Mouse (Mus musculus): ENCODE measurements around the gene Ptprt. TPM values are rescaled to one million over a fixed set of nuclear protein-coding genes. Genes with fewer than 3 reads are reported as not detected.

Gene Ptprt
- polyA plus RNA-seq, 1 experiment from 2014 or later: 1.8 TPM

- Histone ChIP-seq H3K4me3 (ENCODE audit: low read depth, low read length) (no peak overlapping the region), H3K4me2 (ENCODE audit: low read depth, low read length, severe bottlenecking) (no peak overlapping the region), H3K27ac (ENCODE audit: low read depth, low read length) (0 out of 2 replicates have a peak overlapping the region, but pooled peaks have one; percentile 37), H3K9me3 (ENCODE audit: control insufficient read depth, low read length) (no peaks in the 10 kb centered on the region; the same call in 1 of the 2 replicates), H3K36me3 (ENCODE audit: control insufficient read depth, insufficient read depth, low read length) (no peaks in the 10 kb centered on the region), H3K27me3 (ENCODE audit: control insufficient read depth, insufficient read depth, low read length) (no peaks in the 10 kb centered on the region), H3K9ac (ENCODE audit: low read length) (no peak overlapping the region), H3K4me1 (replicated peaks; ENCODE audit: control insufficient read depth, insufficient read depth, low read length) (no peaks in the 10 kb centered on the region; the same call in 1 of the 2 replicates)
- whole genome bisulfite sequencing: 71% methylated on average over 4 of the region's 4 CpGs
- DNase-seq (ENCODE audit: low spot score): no peak
- peak; percentile 19; the same call in 1 of the 2 replicates for ATAC-seq (replicated peaks; ENCODE audit: low FRiP score)
These were observed 378.3 kb downstream of the Ptprt start for GRCm38 (mm10) chr2:162282606-162283005.

- ATAC-seq (replicated peaks; ENCODE audit: low FRiP score) (peak; percentile 90), DNase-seq (ENCODE audit: low spot score) (peak; percentile 60)
- Histone ChIP-seq H3K36me3 (ENCODE audit: control insufficient read depth, insufficient read depth, low read length) (no peaks in the 10 kb centered on the region), H3K9me3 (ENCODE audit: control insufficient read depth, low read length) (no peaks in the 10 kb centered on the region), H3K27me3 (ENCODE audit: control insufficient read depth, insufficient read depth, low read length) (no peaks in the 10 kb centered on the region), H3K4me3 (ENCODE audit: low read depth, low read length) (no peak overlapping the region), H3K4me2 (ENCODE audit: low read depth, low read length, severe bottlenecking) (no peak overlapping the region), H3K4me1 (replicated peaks; ENCODE audit: control insufficient read depth, insufficient read depth, low read length) (no peaks in the 10 kb centered on the region; the same call in 1 of the 2 replicates), H3K27ac (ENCODE audit: low read depth, low read length) (0 out of 2 replicates have a peak overlapping the region, but pooled peaks have one; percentile 37), H3K9ac (ENCODE audit: low read length) (no peak overlapping the region)
- 24% methylated on average over 10 of the region's 10 CpGs for WGBS
These were observed 378.8 kb downstream of the Ptprt start for GRCm38 (mm10) chr2:162282121-162282520.

GRCm38 (mm10) chr2:162273826-162274225 is 387.1 kb downstream of the Ptprt start:
- no peaks in the 10 kb centered on the region for H3K36me3 ChIP-seq (ENCODE audit: control insufficient read depth, insufficient read depth, low read length)
- H3K4me2 ChIP-seq (ENCODE audit: low read depth, low read length, severe bottlenecking): no peak overlapping the region
- no peaks in the 10 kb centered on the region for H3K27me3 ChIP-seq (ENCODE audit: control insufficient read depth, insufficient read depth, low read length)
- ATAC-seq (replicated peaks; ENCODE audit: low FRiP score) (no peak), DNase-seq (ENCODE audit: low spot score) (no peak)
- no peak overlapping the region for H3K9ac ChIP-seq (ENCODE audit: low read length)
- no peak overlapping the region for H3K4me3 ChIP-seq (ENCODE audit: low read depth, low read length)
- H3K4me1 ChIP-seq (replicated peaks; ENCODE audit: control insufficient read depth, insufficient read depth, low read length): no peaks in the 10 kb centered on the region
- 73% methylated on average over 4 of the region's 4 CpGs for WGBS
- no peak overlapping the region for H3K27ac ChIP-seq (ENCODE audit: low read depth, low read length)
- no peaks in the 10 kb centered on the region for H3K9me3 ChIP-seq (ENCODE audit: control insufficient read depth, low read length)

- no peak overlapping the region for H3K27ac ChIP-seq (ENCODE audit: low read depth, low read length)
- no peak overlapping the region for H3K4me2 ChIP-seq (ENCODE audit: low read depth, low read length, severe bottlenecking)
- ATAC-seq (replicated peaks; ENCODE audit: low FRiP score): no peak
- no peaks in the 10 kb centered on the region for H3K36me3 ChIP-seq (ENCODE audit: control insufficient read depth, insufficient read depth, low read length)
- no peak overlapping the region for H3K9ac ChIP-seq (ENCODE audit: low read length)
- 88% methylated on average over 2 of the region's 2 CpGs for WGBS
- H3K9me3 ChIP-seq (ENCODE audit: control insufficient read depth, low read length): no peaks in the 10 kb centered on the region
- no peak overlapping the region for H3K4me3 ChIP-seq (ENCODE audit: low read depth, low read length)
- no peaks in the 10 kb centered on the region for H3K27me3 ChIP-seq (ENCODE audit: control insufficient read depth, insufficient read depth, low read length)
- H3K4me1 ChIP-seq (replicated peaks; ENCODE audit: control insufficient read depth, insufficient read depth, low read length): no peaks in the 10 kb centered on the region
- no peak for DNase-seq (ENCODE audit: low spot score)
These were observed 409.7 kb downstream of the Ptprt start for GRCm38 (mm10) chr2:162251272-162251671.

GRCm38 (mm10) chr2:162248296-162248695 is 412.7 kb downstream of the Ptprt start:
- no peak overlapping the region for H3K27ac ChIP-seq (ENCODE audit: low read depth, low read length)
- H3K27me3 ChIP-seq (ENCODE audit: control insufficient read depth, insufficient read depth, low read length): no peaks in the 10 kb centered on the region
- no peak overlapping the region for H3K4me2 ChIP-seq (ENCODE audit: low read depth, low read length, severe bottlenecking)
- ATAC-seq (replicated peaks; ENCODE audit: low FRiP score) (no peak), DNase-seq (ENCODE audit: low spot score) (no peak)
- H3K4me3 ChIP-seq (ENCODE audit: low read depth, low read length): no peak overlapping the region
- H3K9me3 ChIP-seq (ENCODE audit: control insufficient read depth, low read length): no peaks in the 10 kb centered on the region
- no peaks in the 10 kb centered on the region for H3K4me1 ChIP-seq (replicated peaks; ENCODE audit: control insufficient read depth, insufficient read depth, low read length)
- WGBS: 87% methylated on average over 4 of the region's 4 CpGs
- H3K36me3 ChIP-seq (ENCODE audit: control insufficient read depth, insufficient read depth, low read length): no peaks in the 10 kb centered on the region
- H3K9ac ChIP-seq (ENCODE audit: low read length): no peak overlapping the region

GRCm38 (mm10) chr2:162222476-162222875 is 438.5 kb downstream of the Ptprt start:
- no peak overlapping the region for H3K4me2 ChIP-seq (ENCODE audit: low read depth, low read length, severe bottlenecking)
- no peaks in the 10 kb centered on the region for H3K4me1 ChIP-seq (replicated peaks; ENCODE audit: control insufficient read depth, insufficient read depth, low read length)
- no peak overlapping the region for H3K27ac ChIP-seq (ENCODE audit: low read depth, low read length)
- no peaks in the 10 kb centered on the region for H3K27me3 ChIP-seq (ENCODE audit: control insufficient read depth, insufficient read depth, low read length)
- DNase-seq (ENCODE audit: low spot score) (no peak), ATAC-seq (replicated peaks; ENCODE audit: low FRiP score) (no peak)
- WGBS: 48% methylated on average over 1 of the region's 1 CpGs
- no peak overlapping the region for H3K4me3 ChIP-seq (ENCODE audit: low read depth, low read length)
- no peaks in the 10 kb centered on the region for H3K36me3 ChIP-seq (ENCODE audit: control insufficient read depth, insufficient read depth, low read length)
- H3K9me3 ChIP-seq (ENCODE audit: control insufficient read depth, low read length): no peaks in the 10 kb centered on the region
- H3K9ac ChIP-seq (ENCODE audit: low read length): no peak overlapping the region

- Histone ChIP-seq H3K4me3 (ENCODE audit: low read depth, low read length) (no peak overlapping the region), H3K9me3 (ENCODE audit: control insufficient read depth, low read length) (no peaks in the 10 kb centered on the region), H3K27me3 (ENCODE audit: control insufficient read depth, insufficient read depth, low read length) (no peaks in the 10 kb centered on the region), H3K4me2 (ENCODE audit: low read depth, low read length, severe bottlenecking) (no peak overlapping the region), H3K36me3 (ENCODE audit: control insufficient read depth, insufficient read depth, low read length) (no peaks in the 10 kb centered on the region), H3K4me1 (replicated peaks; ENCODE audit: control insufficient read depth, insufficient read depth, low read length) (no peaks in the 10 kb centered on the region), H3K27ac (ENCODE audit: low read depth, low read length) (no peak overlapping the region), H3K9ac (ENCODE audit: low read length) (no peak overlapping the region)
- DNase-seq (ENCODE audit: low spot score): no peak
- no peak for ATAC-seq (replicated peaks; ENCODE audit: low FRiP score)
These were observed 440.4 kb downstream of the Ptprt start for GRCm38 (mm10) chr2:162220586-162220985.

- Histone ChIP-seq H3K9me3 (ENCODE audit: control insufficient read depth, low read length) (no peaks in the 10 kb centered on the region), H3K4me2 (ENCODE audit: low read depth, low read length, severe bottlenecking) (no peak overlapping the region), H3K36me3 (ENCODE audit: control insufficient read depth, insufficient read depth, low read length) (no peaks in the 10 kb centered on the region), H3K27me3 (ENCODE audit: control insufficient read depth, insufficient read depth, low read length) (no peaks in the 10 kb centered on the region), H3K27ac (ENCODE audit: low read depth, low read length) (no peak overlapping the region), H3K4me1 (replicated peaks; ENCODE audit: control insufficient read depth, insufficient read depth, low read length) (no peaks in the 10 kb centered on the region), H3K4me3 (ENCODE audit: low read depth, low read length) (no peak overlapping the region), H3K9ac (ENCODE audit: low read length) (no peak overlapping the region)
- ATAC-seq (replicated peaks; ENCODE audit: low FRiP score): no peak
- no peak for DNase-seq (ENCODE audit: low spot score)
- 82% methylated on average over 4 of the region's 4 CpGs for WGBS
These were observed 441.4 kb downstream of the Ptprt start for GRCm38 (mm10) chr2:162219507-162219906.

- no peak for DNase-seq (ENCODE audit: low spot score)
These were observed 443.1 kb downstream of the Ptprt start for GRCm38 (mm10) chr2:162217896-162218295.

More at GRCm38 (mm10) chr2:162217896-162218295, 443.1 kb downstream of the Ptprt start:
- H3K4me3 ChIP-seq (ENCODE audit: low read depth, low read length): no peak overlapping the region
- no peaks in the 10 kb centered on the region for H3K36me3 ChIP-seq (ENCODE audit: control insufficient read depth, insufficient read depth, low read length)
- WGBS: 93% methylated on average over 5 of the region's 5 CpGs
- no peak overlapping the region for H3K27ac ChIP-seq (ENCODE audit: low read depth, low read length)
- no peaks in the 10 kb centered on the region for H3K4me1 ChIP-seq (replicated peaks; ENCODE audit: control insufficient read depth, insufficient read depth, low read length)
- H3K9me3 ChIP-seq (ENCODE audit: control insufficient read depth, low read length): no peaks in the 10 kb centered on the region
- no peak for ATAC-seq (replicated peaks; ENCODE audit: low FRiP score)
- H3K9ac ChIP-seq (ENCODE audit: low read length): no peak overlapping the region
- no peak overlapping the region for H3K4me2 ChIP-seq (ENCODE audit: low read depth, low read length, severe bottlenecking)
- H3K27me3 ChIP-seq (ENCODE audit: control insufficient read depth, insufficient read depth, low read length): no peaks in the 10 kb centered on the region
